Mouse (Mus musculus) heart, adult 11 months (tissue): ENCODE measurements at regions not wholly inside any gene's neighbourhood (a gene's known extent, or its start where the extent isn't known, plus 50 kb on each side); places are given as distances from the start of the nearest gene placed in this dataset.

Experiments
- DNase-seq: peaks from one replicate; pipeline ENCODE4 v3.0.0; 2022

DNA sequence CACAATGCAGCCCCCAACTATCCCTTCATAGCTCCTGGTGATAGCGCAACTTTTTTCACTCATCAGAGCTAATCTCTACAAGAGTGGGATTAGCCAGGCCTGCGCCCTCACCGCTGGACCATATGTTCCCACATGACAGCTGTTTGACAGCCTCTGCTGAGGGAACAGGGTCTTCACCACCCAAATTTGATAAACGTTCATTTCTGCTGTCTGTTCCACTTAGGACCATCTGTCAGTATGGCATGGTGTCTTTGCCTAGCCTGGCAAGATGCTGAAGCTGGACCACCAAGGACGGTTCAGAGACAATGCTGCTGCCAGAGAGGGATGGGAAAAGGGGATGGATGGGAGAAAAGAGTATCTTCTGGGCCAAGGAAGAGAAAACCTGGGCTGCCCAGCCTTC, 321.4 kb downstream of the Mycn start:
- no peak for DNase-seq

DNA sequence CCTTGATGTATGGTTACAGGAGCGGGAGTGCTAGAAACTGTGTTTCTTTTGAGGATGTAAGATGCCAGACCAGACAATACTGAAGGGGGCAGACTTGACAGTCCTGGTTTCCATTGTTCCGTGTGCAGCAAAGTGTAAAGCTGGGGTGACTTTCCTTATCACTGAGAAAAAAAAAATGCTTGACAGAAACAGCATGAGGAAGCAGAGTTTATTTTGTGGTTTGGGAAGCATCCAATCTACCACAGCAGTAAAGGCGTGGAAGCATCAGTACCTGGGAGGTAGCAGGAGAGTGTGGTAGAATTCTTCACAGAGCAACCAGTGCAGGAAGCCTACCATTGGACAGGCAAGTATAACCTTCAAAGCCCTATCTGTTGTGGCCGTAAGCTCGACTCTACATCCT, 322.3 kb downstream of the Mycn start:
- no peak for DNase-seq

DNA sequence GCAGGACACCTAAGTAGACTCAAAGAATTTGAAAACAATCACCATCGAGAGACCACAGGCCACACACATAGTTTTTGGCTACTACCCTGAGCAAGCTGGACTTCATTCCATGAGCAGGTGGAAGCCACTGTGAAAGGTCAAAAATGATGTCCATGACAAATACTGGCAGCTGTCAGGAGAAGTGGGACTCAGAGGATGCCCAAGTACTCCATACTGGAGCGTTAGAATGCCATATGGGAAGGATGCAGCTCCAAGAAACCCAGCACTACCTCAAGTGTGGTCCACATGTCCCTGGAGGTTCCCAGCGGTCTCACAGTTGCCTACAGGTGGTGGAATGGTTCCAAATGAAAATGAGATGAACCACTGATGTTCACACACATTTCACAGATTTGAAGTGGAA, 329.2 kb downstream of the Mycn start:
- DNase-seq: peak; percentile 43

DNA sequence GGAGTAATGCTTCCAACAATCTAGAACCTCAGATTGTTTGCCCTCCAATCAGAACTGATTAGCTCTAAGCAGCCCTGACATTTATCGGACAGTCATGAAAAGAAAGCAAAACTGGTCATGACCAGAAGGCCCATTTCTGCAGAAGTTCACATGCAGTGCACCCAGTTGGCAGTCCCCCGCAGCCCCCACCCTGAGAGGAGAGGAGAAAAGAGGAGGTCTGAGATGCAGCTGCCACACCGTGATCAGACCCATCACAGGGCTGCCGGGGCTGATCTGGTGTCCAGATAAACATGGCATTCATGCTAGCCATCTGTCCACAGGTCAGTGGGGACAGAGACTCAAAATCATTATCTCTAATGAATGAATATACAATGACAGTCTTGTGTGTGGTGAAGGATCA, 330.9 kb downstream of the Mycn start:
- peak; percentile 76 for DNase-seq

DNA sequence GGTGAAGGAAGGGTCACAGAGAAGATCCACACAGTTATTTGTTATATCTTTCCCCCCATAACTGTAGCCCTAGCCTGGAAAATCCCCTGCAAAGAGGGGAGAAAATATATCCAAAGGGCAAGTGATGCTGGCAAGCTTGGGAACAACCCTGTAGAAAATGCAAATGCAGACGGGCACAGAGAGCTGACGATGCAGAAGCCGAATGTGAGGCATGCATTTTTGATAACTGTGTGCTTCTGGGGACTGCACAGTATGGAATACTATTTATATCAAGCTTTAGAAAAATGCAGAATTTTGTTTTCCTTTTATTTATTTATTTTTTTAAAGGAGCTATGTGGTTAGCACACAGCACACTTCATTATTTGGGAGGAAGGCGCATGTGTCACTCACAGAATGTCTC, 333.7 kb downstream of the Mycn start:
- DNase-seq: peak; percentile 31

DNA sequence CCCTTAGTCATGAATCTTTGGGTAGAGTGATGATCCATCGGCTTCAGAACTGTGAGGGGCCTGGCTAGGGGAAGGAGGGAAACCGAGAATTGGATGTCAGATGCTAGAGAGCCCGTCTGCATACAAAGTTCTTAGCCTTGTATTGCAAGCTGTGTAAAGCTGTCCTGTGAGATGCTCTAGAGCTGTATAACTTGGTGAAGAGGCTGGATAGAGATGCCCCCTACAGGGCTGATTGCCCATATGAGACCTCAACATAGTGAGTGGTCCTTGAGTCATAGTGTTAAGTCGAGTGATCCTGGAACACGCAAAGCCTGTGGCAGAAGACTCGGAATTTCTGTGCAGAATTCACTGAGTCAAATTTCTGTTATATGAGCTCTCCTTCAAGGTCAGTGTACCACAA, 334.8 kb downstream of the Mycn start:
- peak; percentile 66 for DNase-seq

DNA sequence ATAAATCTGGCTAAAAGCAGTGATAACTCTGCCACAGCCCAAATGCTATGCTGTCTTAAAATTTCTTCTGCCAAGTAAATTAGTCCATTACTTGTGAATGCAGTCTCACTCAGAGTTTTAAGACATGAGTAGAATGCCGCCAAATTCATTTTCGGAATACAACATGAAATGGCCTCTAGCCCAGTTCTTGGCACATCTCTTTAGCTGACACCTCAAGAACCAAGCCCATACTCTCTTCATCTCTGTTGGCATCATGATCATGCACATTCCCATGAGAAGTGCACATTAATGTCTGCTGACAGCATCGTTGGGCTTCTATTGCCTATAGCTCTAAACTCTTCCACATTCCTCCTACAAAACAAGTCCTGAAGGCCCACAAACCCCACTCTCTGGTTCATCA, 336.2 kb downstream of the Mycn start:
- no peak for DNase-seq

DNA sequence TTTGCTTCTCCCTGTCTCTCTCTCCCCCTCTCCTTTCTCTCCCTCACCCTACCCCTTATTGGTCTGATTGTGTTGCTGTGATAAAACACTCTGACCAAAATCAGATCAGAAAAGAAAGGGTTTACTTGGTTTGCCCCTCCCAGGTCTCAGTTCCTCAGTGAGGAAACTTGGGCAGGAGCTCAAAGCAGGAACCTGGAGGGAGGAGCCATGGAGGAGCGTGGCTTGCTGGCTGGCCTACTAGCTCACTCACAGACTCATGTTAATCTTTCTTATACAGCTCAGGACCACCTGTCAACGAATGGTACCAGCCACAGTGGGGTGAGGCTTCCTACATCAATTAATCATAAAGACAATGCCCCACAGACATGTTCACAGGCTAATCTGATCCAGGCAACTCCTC, 339.4 kb downstream of the Fam49a start:
- DNase-seq: peak; percentile 48

DNA sequence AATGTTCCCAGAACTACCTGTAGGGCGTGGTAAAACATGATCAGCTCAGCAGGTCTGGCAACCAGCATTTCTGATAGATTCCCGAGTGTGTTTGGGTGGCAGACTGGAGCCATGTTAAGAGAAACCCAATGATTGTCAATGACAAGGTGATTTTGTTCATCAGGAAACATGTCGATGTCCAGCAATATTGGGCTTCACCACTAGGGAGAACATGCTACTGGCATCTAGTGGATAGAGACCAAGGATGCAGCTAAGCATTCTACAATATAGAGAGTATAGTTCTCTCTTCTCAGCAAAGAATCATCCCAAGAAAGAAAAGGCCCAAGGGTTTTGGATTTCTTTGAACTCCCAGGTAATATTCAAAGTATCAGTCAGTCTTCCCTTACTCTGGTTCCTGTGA, 333.5 kb downstream of the Fam49a start:
- DNase-seq: no peak

DNA sequence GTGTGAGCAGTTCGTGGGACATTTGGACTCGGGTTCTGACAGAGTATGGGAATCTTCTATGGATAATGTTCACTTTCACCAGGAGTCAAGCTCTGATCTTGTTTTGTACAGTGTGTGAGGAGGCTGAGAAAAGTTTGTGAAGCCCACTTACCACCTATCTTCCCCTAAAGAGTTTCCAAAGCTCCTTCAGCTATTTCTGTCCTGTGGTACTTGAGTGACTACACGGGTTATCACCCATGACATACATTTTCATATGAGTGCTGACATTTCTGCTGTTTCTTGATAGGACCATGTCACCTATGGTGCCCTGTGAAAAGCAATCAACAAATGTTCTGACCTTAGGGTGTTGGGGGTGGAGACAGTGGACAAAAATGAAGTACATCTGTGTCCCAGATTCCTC, 332.6 kb downstream of the Fam49a start:
- DNase-seq: no peak

DNA sequence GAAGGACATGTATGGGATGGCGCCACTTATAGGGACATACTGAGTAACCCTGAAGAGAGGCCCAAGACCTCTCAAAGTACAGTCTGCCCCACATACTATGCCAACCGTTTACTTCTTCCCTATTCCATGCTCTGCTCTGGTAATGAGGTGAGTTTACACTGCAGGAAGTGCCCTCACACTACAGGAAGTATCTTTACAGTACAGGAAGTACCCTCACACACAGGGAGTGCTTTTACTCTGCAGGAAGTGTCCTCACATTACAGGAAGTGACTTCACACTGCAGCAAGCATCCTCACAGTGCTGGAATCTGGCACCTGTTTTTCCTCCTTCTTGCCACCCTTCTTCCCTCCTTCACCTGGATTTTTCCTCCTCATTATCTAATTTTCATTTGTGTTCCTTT, 331.4 kb downstream of the Fam49a start:
- DNase-seq: no peak

DNA sequence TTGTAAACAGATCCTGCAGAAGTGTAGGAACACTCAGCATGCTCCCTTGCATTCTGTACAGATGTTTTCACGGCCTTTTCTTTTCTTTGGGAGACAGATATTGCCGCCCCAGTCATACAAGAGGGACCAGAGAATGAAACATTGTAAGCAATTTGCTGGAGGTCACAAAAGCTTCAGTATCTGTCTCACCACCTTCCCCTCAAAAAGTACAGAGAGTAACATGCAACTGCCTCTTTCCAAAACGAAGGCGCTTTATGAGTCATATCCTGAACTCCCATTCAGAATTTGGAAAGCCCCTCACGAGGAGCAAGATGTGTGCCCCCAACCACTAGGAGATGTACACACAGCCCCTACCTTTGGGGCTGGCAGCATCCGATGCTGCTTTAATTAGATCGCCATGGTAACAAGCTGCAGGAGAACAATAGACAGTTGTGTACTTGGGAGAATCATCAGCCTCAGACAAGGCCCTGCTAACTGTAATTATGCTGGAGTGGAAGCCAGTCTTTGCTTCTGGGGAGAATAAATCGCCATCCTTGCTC, 328.9 kb downstream of the Fam49a start:
- DNase-seq: no peak

DNA sequence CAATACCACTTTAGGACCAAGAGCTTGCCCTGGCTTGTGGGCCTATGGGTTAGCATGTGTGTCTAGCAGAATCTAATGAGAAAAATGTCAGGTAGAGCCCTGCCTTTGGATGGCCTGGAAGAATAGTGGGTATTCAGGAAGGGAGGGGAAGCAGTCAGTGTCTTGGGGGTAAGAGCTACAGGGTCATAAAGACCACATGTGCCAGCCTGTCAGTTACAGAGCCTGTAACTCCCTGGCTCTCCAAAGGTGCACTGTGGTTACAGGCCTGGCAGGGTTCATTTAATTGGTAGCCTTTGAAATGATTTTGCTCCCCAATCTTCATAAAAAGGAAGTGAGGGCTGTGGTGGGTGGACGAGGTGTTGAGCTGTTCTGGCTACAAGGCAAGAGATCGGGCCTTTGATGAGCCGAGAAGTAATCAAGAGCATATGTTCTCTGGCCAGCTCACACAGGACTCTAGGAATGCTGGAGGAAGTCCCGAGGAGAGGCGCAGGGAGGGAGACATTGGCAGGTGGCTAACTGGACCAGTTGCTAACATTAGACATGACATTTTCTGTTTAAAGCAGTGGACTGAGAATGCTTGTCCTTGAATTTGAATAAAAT, 326.9 kb downstream of the Fam49a start:
- peak; percentile 82 for DNase-seq

DNA sequence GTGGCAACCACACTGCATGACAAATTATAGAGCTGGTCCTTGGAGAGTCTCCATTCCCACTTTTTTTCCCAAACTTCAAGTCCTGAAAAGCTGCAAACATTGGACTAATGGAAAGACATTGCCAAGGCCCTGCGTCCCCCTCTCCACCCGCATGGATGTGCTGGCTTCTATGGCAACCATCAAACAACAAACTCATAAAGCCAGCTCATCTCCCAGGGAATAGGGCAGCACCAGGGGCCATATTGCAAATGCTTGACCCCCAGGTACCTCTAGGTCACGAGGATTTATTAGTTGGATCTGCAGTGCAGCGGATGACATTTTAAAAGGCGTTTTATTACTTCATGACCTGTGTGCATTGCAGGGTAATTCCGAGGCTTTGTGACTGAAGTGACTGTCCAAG, 324.5 kb downstream of the Fam49a start:
- DNase-seq: peak; percentile 69

DNA sequence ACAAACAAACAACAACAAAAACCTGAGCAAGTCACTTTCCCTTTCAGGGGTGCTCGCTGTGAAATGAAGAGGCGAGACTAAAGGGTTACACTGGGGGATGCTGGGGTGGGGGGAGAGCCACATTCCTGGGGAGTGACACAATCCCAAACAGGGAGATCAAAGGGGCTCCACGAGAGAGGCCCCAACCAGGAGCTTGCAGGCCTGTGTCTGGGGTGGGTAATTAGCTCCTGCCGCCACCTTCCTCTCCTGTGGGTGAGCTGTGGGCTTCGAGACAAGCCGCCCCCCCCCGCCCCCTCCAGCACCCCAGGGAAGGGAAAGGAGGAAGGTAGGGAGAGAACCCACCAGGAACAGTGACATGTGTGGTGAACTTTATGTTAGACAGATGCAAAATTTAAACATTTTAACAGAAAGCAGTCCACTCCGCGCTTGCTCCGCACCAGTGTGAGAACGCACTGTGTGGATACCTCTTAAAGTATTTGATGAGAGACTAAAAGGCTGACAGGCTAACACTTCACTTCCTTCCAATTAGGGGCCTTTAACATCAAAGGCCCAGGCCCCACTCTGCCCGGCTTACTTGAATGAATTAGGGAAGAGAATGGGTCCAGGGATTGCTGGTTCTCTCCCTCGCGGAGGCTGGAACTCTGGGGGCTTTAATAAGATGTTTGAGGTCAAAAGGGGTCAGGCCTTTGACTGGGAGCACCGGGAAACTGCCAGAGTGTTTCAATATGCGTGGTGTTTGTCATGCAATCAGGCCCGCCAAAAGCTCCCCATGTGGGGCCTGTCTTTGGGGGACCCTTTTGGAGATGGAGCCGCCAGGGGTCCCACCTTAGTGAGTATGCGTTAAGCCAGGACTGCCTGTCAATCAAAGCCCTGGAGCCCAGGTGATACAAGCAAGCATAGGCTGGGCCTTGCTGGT, 319.6 kb downstream of the Fam49a start:
- DNase-seq: no peak

DNA sequence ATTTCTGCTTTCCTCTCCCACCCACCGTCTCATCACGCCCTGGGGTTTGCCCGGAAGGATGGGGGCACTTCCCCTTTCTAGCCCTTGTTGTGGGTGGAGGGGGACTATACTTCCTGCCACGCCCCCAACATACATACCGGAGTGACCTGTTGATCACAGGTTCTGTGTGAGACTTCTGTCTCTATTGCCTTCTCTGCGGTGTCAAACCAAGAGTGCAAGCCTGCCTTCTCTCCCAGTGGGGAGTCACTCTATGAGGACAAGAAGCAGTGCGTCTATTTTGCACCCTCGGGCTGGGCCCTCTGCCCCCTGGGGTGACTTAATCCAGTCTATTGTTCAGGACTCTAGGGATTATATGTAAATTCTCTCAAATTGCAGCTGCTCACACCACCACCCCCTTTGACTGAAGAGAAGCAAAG, 318.8 kb downstream of the Fam49a start:
- peak; percentile 90 for DNase-seq

DNA sequence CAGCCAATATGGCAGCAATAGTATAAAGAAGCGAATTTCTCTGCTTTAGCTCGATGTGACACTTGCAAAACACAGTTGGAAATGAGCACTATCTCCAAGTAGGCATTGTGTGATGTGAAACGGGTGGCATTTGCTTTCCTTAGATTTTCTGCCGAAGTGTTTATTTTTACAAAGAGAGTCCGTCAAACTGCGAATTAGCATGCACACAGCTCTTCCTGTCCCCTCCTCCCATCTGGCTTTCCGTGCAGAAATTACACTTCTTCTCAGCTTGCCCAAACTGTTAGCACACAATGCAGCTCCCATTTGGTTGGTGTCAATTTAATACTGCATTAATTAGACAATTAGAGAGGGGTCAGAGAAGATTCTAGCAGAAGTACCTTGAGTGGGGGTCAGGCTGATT, 316.3 kb downstream of the Fam49a start:
- no peak for DNase-seq

DNA sequence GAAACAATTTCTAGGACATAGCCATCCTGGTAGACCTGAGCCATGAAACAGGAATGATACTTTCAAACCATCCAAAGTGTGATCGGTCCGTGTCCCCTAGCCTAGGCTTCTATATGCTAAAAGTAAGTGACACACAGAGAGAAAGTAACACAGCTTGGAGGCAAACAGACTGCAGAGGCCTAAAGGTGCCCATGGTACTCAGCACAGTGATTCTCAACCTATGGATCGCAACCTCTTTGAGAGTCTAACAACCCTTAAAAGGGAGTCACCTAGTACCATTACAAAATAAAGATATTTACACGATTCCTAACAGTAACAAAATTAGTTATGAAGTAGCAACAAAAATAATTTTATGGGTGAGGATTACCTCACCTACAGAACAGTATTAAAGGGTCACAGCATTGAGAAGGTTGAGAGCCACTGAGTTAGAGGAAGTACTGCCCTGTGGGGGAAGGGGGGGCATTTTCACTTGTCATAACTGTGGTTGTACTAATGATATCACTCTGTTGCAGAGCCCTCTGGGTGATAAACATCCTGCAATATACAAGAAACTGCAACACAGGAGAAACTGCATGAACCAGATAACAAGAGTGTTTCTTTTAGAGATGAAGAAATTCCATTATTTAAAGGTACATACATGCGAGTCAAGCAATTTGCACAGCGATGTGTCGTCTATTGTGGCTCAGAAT, 308.8 kb downstream of the Fam49a start:
- no peak for DNase-seq

DNA sequence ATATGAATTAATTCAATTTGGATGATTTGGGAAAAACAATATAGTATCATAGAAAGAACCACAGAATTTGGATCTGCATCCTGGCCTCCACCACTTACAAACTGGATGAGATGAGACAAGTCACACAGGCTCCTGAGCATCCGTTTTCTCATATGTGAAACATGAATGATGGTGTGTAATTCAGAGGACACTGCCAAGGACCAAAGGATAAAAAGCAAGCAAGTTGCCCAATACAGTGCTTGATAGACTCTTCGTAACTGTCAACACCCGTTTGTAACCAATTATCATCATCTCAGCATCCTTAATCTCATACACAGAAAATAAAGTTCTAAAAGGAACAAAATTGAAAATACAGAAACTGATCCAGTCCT, 305.8 kb downstream of the Fam49a start:
- DNase-seq: no peak

DNA sequence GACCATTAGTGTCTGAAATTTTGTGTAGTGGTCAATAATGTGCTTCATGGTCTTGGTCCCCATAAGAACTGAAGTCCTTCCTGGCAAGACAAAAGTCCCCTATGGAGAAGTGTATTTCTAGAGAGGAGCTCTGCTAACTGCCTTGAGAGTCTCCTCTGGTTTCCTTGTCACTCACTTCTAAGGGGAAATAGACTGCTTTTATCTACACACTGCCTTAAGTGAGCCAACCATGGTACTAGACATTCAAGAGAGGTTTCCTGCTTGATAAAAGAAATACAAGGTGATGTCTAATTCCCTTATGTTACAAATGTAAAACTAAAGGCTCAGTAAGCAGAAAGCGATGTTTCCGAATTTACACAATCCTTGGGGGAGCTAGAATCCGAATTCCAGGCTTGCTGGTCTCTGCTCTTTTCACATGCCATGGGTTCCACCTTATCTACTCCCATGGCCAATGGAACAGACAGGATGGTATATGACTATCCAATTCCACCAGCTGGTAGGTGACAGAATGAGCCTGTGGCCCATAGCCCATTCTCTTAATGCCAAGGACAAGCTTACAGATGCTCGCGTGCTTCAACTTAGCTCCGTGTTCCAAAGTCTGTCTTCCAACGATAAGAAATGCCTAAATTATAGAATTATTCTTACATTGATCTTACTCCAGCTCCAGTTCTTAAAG, 305.3 kb downstream of the Fam49a start:
- no peak for DNase-seq

DNA sequence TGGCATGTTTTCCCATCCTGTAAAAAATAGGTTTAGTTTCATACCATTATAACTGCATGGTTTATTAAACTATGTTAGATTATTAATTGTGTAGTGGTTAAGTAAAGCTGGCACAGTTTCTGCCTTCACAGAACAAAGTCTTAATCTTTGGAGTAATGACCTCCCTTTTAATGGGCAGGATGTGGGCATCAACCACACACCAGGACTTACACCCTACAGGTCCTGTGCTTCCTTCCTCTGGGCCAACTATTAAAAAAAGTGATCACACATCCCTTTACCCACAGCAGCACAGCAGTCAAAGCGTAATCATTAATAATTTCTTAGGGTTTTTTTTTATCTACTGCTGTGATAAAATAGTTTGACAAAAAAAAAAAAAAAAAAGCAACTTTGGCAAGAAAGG, 300.3 kb downstream of the Fam49a start:
- no peak for DNase-seq

DNA sequence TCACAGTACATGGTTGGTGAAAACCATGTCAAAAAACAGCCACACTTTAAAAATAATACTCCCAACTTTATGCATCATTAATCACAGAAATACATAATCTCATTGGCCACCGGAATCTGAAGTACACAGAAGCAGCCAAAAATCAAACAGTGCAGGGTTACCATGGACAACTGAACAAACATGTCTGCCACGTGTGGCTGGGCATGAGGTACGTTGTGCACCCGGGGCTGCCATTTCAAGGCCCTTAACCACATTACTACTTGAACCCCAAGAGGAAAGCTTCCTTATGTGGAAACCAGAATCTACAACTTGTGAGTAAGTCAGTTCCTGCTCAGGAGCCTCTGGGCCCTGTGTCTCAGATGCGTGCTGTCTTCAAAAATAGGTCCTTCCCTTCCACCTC, 289.9 kb downstream of the Fam49a start:
- no peak for DNase-seq

DNA sequence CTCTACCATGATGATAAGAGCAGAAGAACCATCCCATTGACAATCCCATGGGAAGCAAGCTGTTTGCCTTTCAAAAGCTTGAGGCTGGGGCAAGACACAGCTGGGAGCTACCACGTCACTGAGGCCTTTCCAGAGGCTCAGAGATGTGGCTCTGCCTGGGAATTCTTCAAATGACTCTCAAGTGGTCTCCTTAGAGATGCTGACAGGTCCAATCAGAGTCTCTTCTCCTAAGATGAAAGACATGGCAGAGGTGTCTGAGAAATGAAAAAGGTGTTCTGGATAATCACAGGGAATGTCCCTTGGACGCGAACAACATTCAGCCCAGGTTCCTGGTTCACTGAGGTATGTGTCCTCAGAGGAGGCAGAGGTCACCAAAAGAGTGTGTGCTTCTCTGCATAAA, 287.7 kb downstream of the Fam49a start:
- DNase-seq: no peak
